Mouse (Mus musculus): ENCODE measurements at regions not wholly inside any gene's neighbourhood (a gene's known extent, or its start where the extent isn't known, plus 50 kb on each side); places are given as distances from the start of the nearest gene placed in this dataset.
A peak's percentile ranks its signal among the peaks of the same experiment; 100 is the strongest.

DNA sequence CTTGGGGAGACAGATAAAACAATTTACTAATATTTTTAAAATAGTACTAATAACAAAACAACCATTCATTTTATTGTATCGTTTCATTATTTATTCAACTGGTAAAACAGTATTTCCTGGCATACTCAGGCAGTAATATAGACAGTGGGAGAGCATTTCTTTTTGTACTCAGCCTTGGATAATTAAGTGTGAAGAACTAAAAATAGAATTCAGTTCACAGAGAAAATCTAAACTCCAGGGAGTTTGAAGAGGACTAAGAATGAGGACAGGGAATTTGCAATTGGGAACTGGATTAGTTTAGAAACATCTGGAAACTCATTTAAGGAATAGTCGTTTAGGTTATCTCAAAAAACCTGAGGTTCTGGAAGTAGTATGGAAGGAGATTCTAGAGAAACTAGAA, 525.4 kb upstream of the Gje1 start:
- no peak for DNase-seq (ENCODE audit: low read depth, low spot score)
- no peak overlapping the region for H3K4me3 ChIP-seq (ENCODE audit: control insufficient read depth in 1 of 2, insufficient read depth in 1 of 2, low read depth in 2 of 2, low read length in 2 of 2)
- no peaks in the 10 kb centered on the region for H3K27me3 ChIP-seq (ENCODE audit: control insufficient read depth in 1 of 2, insufficient read depth in 2 of 2, low read length in 2 of 2)
- no peak overlapping the region for H3K27ac ChIP-seq (ENCODE audit: control insufficient read depth, low read depth, low read length)
- H3K9ac ChIP-seq (ENCODE audit: control insufficient read depth, low read depth, low read length, poor library complexity, severe bottlenecking) = no peak overlapping the region
- no peaks in the 10 kb centered on the region for H3K36me3 ChIP-seq (ENCODE audit: control insufficient read depth in 1 of 2, insufficient read depth in 2 of 2, low read length in 2 of 2)
- no peak for TF ChIP-seq NELFE (IDR thresholded peaks at IDR 0.05; ENCODE audit: low read depth, low read length)
- TF ChIP-seq ZNF384 (IDR thresholded peaks at IDR 0.05; ENCODE audit: low read depth, low read length) = no peak
- no peak for TF ChIP-seq ZC3H11A (IDR thresholded peaks at IDR 0.05; ENCODE audit: low read depth, low read length)
- TF ChIP-seq RAD21 (IDR thresholded peaks at IDR 0.05; ENCODE audit: low read depth, low read length) = no peak
- TF ChIP-seq CHD2 (IDR thresholded peaks at IDR 0.05; ENCODE audit: low read length) = no peak
- no peak for TF ChIP-seq TCF12 (IDR thresholded peaks at IDR 0.05; ENCODE audit: low read depth, low read length)
- no peak for TF ChIP-seq GATA1 (IDR thresholded peaks at IDR 0.05; ENCODE audit: low read depth, low read length)
- no peak for TF ChIP-seq CTCF (IDR thresholded peaks at IDR 0.05 in 2 of 3, conservative IDR thresholded peaks at IDR 0.05 in 1 of 3; ENCODE audit: control insufficient read depth in 1 of 3, insufficient read depth in 1 of 3, low read depth in 2 of 3, low read length in 3 of 3, poor library complexity in 1 of 3, severe bottlenecking in 1 of 3)
- no peak for TF ChIP-seq USF2 (IDR thresholded peaks at IDR 0.05; ENCODE audit: borderline replicate concordance in 1 of 2, insufficient read depth in 1 of 2, low read depth in 1 of 2, low read length in 2 of 2)
- TF ChIP-seq UBTF (IDR thresholded peaks at IDR 0.05; ENCODE audit: borderline replicate concordance, insufficient read depth, low read depth, low read length) = no peak
- TF ChIP-seq KAT2A (conservative IDR thresholded peaks at IDR 0.05; ENCODE audit: low read depth, low read length) = no peak
- TF ChIP-seq ZMIZ1 (IDR thresholded peaks at IDR 0.05; ENCODE audit: low read depth, low read length) = no peak
- no peak for TF ChIP-seq JUND (IDR thresholded peaks at IDR 0.05; ENCODE audit: low read depth, low read length)
- TF ChIP-seq BHLHE40 (IDR thresholded peaks at IDR 0.05; ENCODE audit: borderline replicate concordance, low read depth, low read length) = no peak
- TF ChIP-seq RCOR1 (IDR thresholded peaks at IDR 0.05; ENCODE audit: low read depth, low read length) = no peak
- H3K9me3 ChIP-seq (replicated peaks; ENCODE audit: insufficient read depth, low read length) = no peaks in the 10 kb centered on the region
- no peaks in the 10 kb centered on the region for H3K4me1 ChIP-seq (ENCODE audit: control insufficient read depth in 1 of 2, insufficient read depth in 2 of 2, low read length in 2 of 2)
- H3K79me2 ChIP-seq (ENCODE audit: control insufficient read depth, insufficient read depth, low read length, poor library complexity) = no peaks in the 10 kb centered on the region

DNA sequence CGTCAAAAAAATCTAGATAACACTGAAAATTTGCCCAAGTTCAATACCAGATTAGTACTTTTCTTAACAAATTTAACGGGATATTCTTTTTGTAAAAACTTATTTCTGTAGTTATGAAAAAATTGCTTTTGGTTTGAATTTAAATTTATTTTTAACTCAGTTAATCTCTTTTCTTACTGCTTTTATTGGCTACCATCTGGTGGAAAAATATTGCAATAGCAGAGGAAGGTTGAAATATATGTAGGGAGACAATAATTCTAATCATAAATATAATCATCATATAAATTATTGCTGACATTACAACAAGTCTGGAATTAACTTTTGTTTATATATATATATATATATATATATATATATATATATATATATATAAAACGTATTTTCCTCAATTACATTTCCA, 500.9 kb upstream of the Gje1 start:
- Histone ChIP-seq H3K27me3 (ENCODE audit: control insufficient read depth in 1 of 2, insufficient read depth in 2 of 2, low read length in 2 of 2) (no peaks in the 10 kb centered on the region), H3K27ac (ENCODE audit: control insufficient read depth, low read depth, low read length) (no peak overlapping the region), H3K4me1 (ENCODE audit: control insufficient read depth in 1 of 2, insufficient read depth in 2 of 2, low read length in 2 of 2) (no peaks in the 10 kb centered on the region), H3K79me2 (ENCODE audit: control insufficient read depth, insufficient read depth, low read length, poor library complexity) (no peaks in the 10 kb centered on the region), H3K36me3 (ENCODE audit: control insufficient read depth in 1 of 2, insufficient read depth in 2 of 2, low read length in 2 of 2) (no peaks in the 10 kb centered on the region), H3K9ac (ENCODE audit: control insufficient read depth, low read depth, low read length, poor library complexity, severe bottlenecking) (no peak overlapping the region), H3K9me3 (replicated peaks; ENCODE audit: insufficient read depth, low read length) (no peaks in the 10 kb centered on the region), H3K4me3 (ENCODE audit: control insufficient read depth in 1 of 2, insufficient read depth in 1 of 2, low read depth in 2 of 2, low read length in 2 of 2) (no peak overlapping the region)
- TF ChIP-seq RAD21 (IDR thresholded peaks at IDR 0.05; ENCODE audit: low read depth, low read length) (peak; percentile 0; the same call in 1 of the 2 replicates), ETS1 (IDR thresholded peaks at IDR 0.05; ENCODE audit: low read depth, low read length) (no peak), CHD1 (IDR thresholded peaks at IDR 0.05; ENCODE audit: low read depth, low read length) (no peak), USF2 (IDR thresholded peaks at IDR 0.05; ENCODE audit: borderline replicate concordance in 1 of 2, insufficient read depth in 1 of 2, low read depth in 1 of 2, low read length in 2 of 2) (no peak), NRF1 (IDR thresholded peaks at IDR 0.05; ENCODE audit: insufficient read depth, low read depth, low read length, poor library complexity, severe bottlenecking) (no peak)
- no peak for DNase-seq (ENCODE audit: low read depth, low spot score)
